Mouse (Mus musculus) bone marrow, adult 2 months (tissue): ENCODE measurements around the gene Myo10.

Experiments used
- CTCF ChIP-seq: fragments of 200-500 bp; IDR thresholded peaks from 2 replicates; pipeline ENCODE4 v1.5.1; 2011; ENCODE audit warnings: low read length, control low read depth; ENCODE audit not compliant: control insufficient read depth, insufficient read depth
- POLR2A ChIP-seq: fragments of 200-500 bp; IDR thresholded peaks from 2 replicates; pipeline ENCODE4 v1.6.1; 2011; ENCODE audit warnings: low read depth, mild to moderate bottlenecking, control low read depth, low read length, borderline replicate concordance; ENCODE audit not compliant: control insufficient read depth

GRCm38 (mm10) chr15:25773711-25774513, 151.6 kb downstream of the Myo10 start:
- TF ChIP-seq POLR2A = no peak
- TF ChIP-seq CTCF = no peak
